Mouse (Mus musculus): ENCODE measurements at regions not wholly inside any gene's neighbourhood (a gene's known extent, or its start where the extent isn't known, plus 50 kb on each side); places are given as distances from the start of the nearest gene placed in this dataset.
A peak's percentile ranks its signal among the peaks of the same experiment; 100 is the strongest.
"Not testable (repeated sequence)": the region's sequence is repeated elsewhere in the genome, so short reads cannot be mapped to it uniquely, and the experiment has no call there.

DNA sequence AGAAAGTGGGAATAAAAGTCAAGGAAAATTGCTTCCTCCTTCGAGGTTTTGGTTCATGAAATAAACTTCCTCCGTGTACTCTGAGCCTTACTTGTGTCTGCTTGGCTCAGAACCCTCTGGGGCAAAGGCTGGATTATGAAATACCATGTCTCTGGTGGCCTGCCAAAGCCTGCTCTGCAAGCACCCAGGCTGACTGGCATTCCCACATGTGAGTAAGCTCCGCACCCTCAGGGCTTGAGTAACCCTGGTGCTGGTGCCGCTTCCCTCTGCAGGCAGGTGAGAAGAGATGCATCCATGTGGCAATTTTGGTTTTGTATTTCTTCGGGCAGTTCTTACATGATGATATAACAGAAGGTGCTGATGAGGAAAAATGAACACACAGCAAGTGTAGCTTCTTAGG lies 66.0 kb downstream of the Nr2f2 start:
- DNase-seq, result no peak

GRCm38 (mm10) chr7:70291431-70291830 lies 75.1 kb downstream of the Nr2f2 start:
- DNase-seq, result no peak

DNA sequence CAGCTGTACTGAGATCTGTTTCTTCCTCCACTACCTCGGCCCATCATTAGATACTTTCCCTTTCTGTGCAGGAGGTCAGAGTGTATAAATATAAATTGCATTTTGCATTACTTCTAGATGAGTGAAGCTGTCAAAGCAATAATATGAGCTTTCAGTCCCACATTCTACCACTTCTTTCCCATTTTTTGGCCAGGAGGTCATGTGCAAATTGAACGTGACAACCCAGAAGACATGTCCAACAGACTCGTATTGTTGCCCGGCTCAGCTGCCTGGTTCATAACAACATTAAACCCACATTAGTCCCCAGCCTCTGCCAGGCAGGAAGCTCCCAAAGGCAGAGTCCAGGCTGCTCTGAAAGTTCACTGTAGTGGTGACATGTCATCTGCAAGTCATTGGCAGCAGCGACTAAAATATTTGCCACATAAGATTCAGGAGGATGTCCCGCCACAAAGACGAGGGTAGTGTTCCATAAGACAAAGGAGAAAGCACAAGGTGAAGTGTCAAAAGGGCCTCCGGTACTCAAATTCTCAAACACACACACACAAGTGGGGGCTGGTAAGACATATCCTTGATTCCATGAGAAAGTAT lies 75.7 kb downstream of the Nr2f2 start:
- DNase-seq, result no peak

DNA sequence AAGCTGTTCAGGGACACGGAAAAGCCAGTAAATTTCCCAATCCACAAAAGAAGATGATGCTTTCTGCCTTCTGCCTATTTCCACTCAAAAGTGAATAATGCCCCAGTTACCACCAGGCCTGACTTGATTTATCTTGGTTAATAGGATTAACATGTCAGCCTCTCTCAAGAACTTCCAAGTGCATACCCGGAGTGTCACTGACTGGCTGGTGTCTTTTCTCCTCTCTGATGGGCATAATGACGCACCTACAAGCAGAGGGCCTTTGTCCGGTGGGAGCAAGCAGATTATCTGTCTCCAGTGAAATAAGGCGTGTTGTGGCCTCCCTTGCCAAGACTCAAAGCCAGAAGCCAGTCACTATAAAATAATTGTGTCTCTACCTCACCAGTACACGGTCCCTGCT lies 76.3 kb downstream of the Nr2f2 start:
- DNase-seq, result no peak

DNA sequence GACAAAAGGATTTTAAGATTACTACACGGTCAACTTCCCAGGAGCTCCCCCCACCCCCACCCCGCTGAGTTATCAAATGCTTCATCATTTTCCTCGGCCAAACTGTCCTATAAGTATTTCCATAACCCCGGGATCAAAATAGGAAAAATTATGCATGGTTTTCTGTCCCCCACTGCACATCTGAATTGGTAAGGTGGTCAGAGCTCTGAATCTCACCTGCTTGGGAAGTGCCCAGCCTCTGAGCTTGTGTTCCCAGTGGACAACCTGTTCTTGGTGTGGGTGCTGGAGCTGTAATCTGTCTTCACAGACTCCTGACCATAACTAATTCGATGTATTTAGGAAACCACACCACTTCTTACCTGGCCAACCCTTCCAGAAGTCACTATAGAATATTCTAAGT lies 77.9 kb downstream of the Nr2f2 start:
- DNase-seq, result no peak

- DNase-seq, result peak; percentile 59
Measured at GRCm38 (mm10) chr7:70287891-70288421, 78.6 kb downstream of the Nr2f2 start.

DNA sequence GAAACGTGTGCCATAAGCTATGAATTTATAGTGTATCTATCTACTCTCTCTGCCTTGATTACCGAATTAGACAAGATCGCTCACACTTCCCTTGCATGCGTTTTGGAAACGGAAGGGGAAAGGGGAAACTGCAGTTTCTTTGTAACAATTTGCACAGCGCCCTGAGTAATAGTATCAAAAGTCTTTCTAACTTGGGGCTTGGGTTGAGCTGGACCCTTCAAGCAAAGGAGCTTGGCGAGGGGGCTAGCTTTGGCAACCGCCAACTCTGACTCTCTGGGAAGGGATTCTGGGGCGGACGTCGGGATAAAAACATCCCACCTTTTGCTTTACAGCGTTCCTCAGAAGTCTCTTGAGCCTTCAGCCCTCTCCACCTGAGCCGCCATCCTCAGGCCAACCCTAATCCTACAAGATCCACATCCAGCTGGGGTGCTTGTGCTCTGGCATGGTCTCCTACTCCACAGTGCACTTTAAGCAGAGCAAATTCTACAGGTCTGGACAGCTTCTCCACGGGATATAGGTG lies 79.6 kb downstream of the Nr2f2 start:
- DNase-seq, result peak; percentile 44

DNA sequence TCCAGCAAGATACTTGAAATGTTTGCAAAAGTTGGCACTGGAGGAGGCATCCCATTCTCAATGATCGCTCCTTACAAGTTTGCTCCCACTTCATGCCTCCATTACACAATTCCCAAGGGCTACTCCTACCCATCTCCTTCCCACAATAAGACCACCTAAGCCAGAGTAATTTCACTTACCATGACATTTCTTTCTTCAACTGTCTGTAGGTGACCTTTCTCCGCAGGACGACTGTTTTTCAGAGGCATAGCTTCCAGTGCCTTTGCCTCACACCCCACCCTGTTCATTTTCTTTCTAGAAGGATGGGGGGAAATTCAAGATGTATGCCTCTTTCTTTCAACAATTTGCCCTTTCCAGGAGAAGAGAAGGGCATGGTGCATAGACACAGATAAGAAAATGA lies 81.2 kb downstream of the Nr2f2 start:
- DNase-seq, result no peak

DNA sequence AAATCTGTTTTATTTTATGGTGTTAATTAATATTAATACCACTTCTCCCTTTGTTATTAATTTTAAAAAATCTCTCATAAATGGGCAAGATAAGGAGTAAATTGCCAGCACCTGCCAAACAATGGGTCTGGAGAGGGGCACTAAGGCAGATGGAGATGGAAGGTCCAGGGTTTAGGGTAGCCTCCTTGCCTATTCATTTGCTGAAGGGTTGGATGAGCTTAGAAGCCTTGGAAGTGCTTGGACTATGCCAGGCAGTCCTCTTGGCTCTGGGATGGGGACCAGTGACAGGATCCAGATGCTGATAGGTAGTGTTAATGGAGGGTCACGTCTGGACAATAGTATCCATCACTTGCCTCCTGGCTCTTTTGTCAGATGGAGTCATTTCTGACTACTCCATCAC lies 82.7 kb downstream of the Nr2f2 start:
- DNase-seq, result no peak

GRCm38 (mm10) chr7:70283166-70283565 lies 83.4 kb downstream of the Nr2f2 start:
- DNase-seq, result no peak

DNA sequence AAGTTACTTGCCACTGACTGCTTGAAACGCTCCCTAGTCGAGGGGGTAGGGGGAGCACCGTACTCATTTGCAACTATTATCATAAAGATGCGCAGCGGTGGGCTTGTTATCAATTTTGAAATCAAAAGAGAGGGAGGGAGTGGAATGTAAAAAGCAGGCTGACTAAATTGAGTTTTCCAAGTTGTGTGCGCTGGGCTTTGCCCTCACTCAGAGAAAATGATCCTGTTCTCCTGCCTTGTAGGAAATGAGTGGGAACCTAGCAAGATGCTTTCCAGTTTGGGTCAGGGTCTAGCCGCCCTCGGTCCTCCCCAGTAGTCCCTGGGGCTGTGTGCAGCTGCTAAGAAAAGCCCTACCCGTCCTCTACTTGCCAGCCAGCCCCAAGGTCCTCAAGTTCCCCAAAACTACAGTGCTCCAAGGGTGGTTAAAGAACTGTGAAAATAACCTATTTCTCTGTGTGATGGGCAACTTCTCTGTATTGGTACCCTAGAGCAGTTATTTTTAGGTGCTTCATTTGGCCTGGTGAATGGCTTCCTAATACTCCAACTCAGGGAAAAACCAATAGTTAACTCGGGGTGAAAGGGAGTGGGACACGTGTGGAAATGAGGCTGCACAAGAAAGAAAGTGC lies 84.5 kb downstream of the Nr2f2 start:
- DNase-seq, result no peak

GRCm38 (mm10) chr7:70281381-70281750 lies 85.2 kb downstream of the Nr2f2 start:
- DNase-seq, result peak; percentile 66

DNA sequence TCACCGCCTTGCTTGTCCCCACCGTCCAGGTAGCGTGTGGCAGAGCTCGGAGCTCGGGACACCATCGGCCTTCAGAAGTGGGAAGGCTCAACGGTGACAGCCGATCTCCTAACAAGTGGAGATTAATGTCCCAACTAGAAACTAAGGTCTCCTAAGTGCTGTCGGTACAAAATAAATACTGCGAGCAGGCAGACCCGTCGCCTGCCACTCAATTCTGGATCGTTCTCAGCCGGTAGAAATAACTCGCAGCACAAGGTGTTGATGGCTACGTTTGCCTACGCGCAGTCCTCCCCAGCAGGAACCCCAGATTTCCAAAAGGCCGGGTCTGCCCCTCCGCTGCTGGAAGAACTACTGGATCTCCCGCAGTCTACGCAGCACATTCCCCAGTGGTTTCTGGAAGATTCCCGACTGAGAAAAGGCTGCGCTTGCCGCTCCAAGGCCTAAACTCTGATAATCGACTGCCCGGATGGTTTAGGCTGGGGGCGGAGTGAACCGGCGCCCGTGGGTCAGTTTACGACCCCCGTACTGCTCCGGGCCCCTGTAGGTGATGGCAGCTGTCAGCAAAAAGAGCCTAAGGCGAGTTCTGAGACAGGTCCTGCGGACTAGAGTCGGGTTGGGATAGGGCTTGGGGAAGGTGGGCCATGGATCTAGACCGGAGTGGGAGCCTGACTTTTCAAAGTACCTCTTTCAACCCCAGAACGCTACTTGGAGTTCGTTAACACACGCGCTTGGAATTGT lies 85.7 kb downstream of the Nr2f2 start:
- peak; percentile 59 for DNase-seq

DNA sequence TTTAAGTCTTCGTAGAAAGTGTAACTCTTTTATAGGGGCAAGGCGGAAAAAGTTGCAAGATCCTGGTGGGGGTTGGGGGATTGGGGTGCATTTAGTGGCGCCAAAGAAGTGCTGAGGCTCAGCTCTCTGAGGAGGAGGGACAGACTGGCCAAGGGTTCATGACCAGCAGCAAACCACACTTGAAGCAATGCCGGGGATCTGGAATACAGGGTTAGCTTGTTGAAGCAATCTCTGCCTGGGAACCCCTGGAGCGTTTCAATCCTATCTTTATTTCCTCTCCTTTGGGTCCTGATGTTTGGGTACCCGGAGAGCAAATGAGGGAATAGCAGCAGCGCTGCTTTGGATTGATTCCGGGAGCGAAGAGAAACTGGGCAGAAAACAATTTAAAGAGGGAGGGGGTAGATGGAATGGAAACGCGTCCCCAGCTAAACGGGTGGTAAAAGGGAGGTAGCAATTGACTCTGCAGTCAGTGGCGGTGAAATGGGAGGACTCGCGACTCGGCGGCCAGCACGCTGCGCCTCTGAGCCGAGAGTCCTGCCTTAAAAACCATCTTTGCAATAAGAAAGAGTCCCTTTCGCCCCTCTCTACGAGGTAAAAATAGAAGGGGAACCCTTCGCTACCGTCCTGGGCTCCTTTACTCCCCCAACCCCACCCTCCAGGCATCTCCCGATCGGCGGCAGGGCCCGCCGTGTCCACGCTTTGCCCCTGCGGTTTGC lies 86.5 kb downstream of the Nr2f2 start:
- peak; percentile 33 for DNase-seq

- no peak for DNase-seq
Measured at GRCm38 (mm10) chr7:70279101-70279500, 87.4 kb downstream of the Nr2f2 start.

DNA sequence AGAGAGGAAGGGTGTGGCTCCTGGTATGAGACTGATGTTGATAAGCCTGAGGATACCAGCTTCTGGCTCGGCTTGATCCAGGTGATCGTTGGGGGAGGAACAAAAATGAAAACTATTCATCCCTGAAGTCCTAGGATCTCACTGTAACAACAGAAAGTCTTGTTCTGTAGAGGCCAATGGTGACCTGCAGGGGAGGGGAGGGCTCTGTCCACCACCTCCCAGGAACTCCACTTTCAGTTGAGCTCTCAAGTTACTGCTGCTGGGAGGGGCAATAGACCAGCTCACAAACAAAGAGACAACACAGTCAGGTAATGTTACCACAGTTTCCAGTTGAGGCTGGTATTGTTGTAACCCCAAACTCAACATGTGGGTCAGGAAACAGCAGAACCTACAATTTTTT lies 90.5 kb downstream of the Nr2f2 start:
- DNase-seq, result no peak

GRCm38 (mm10) chr7:70274312-70274711 lies 92.2 kb downstream of the Nr2f2 start:
- no peak for DNase-seq

DNA sequence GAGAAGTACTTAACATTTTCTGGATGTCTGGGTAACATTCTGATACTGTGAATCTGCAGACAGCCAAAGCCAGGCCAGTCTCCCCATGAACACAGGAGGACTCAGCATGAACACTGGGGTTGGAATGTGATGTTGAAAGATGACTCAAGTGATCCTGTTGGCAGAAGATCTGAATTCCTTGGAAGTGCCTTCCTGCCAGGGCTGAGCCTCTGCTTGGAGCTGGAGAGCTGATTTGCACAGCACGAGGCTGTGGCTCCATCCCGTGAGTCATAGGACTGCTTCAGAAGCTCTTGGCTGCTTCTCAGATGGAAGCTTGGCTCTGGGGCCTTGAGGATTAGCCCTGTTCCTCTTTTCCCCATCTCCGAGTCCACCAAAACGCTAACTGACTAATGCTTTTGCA lies 99.5 kb downstream of the Nr2f2 start:
- DNase-seq, result no peak

GRCm38 (mm10) chr7:70256806-70257205 lies 109.7 kb downstream of the Nr2f2 start:
- no peak for DNase-seq

DNA sequence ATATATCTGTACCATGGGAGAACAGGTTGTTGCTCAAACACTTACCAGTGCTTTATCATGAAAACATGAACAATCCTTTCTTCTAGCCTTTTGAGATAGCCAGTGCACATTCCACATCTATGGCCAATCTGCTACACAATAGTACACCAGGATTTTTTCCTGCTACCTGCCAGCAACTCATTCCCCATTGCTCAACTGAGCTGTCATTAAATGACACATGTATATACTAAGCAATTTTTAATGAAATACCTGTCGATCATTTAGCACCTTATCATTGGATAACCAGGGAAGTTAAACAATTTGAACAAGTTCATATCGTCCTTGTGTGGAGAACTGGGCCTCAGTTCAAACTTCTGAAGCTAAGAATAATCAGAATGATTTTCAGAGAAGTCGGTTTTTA lies 111.5 kb downstream of the Nr2f2 start:
- no peak for DNase-seq

- DNase-seq, result no peak
Measured at GRCm38 (mm10) chr7:70253275-70253674, 113.3 kb downstream of the Nr2f2 start.

- not testable (repeated sequence) for DNase-seq
Measured at GRCm38 (mm10) chr7:70239059-70239458, 127.5 kb downstream of the Nr2f2 start.

GRCm38 (mm10) chr7:70219310-70219709 lies 147.2 kb downstream of the Nr2f2 start:
- no peak for DNase-seq

Data from embryo, embryonic 11 days (tissue).